Mouse (Mus musculus): ENCODE data around the gene Knop1. TPM values are rescaled to one million over a fixed set of nuclear protein-coding genes. Genes with fewer than 3 reads are reported as not detected.

The Knop1 gene
- 5.5 and 9.5 TPM in 2 replicates for polyA plus RNA-seq (2012; rRNA removed)

GRCm38 (mm10) chr7:118855877-118856304, at the start of gene Knop1:
Gene Knop1 (minus strand): TSS chr7:118856254.
- no peak for DNase-seq
- peak within 1 kb of the TSS; percentile 80 for H3K4me3 ChIP-seq (replicated peaks; ENCODE audit: extremely low read depth, low read depth, low read length)
- TF ChIP-seq POLR2A (IDR thresholded peaks at IDR 0.05; ENCODE audit: borderline replicate concordance, extremely low read depth, low read depth, low read length) (0 out of 2 replicates have a peak, but pooled peaks have one; percentile 8), CTCF (IDR thresholded peaks at IDR 0.05; ENCODE audit: insufficient read depth, low read length) (no peak)
- under 1% methylated on average over 46 of the region's 46 CpGs for WGBS
- peaks cover 6% of the 10 kb centered on the region; the same call in 1 of the 2 replicates for H3K4me1 ChIP-seq (ENCODE audit: control insufficient read depth, insufficient read depth, low read length)

GRCm38 (mm10) chr7:118904530-118904929, 48.5 kb upstream of the Knop1 start:
- DNase-seq: no peak
- no peaks in the 10 kb centered on the region for H3K4me1 ChIP-seq (ENCODE audit: control insufficient read depth, insufficient read depth, low read length)
- TF ChIP-seq POLR2A (IDR thresholded peaks at IDR 0.05; ENCODE audit: borderline replicate concordance, extremely low read depth, low read depth, low read length): no peak
- no peak for TF ChIP-seq CTCF (IDR thresholded peaks at IDR 0.05; ENCODE audit: insufficient read depth, low read length)
- 80% methylated on average over 4 of the region's 4 CpGs for WGBS
- H3K4me3 ChIP-seq (replicated peaks; ENCODE audit: extremely low read depth, low read depth, low read length): no peak overlapping the region

- no peaks in the 10 kb centered on the region for H3K4me1 ChIP-seq (ENCODE audit: control insufficient read depth, insufficient read depth, low read length)
- WGBS: 88% methylated on average over 9 of the region's 9 CpGs
- no peak overlapping the region for H3K4me3 ChIP-seq (replicated peaks; ENCODE audit: extremely low read depth, low read depth, low read length)
- no peak for DNase-seq
- TF ChIP-seq POLR2A (IDR thresholded peaks at IDR 0.05; ENCODE audit: borderline replicate concordance, extremely low read depth, low read depth, low read length) (no peak), CTCF (IDR thresholded peaks at IDR 0.05; ENCODE audit: insufficient read depth, low read length) (no peak)
Observed at GRCm38 (mm10) chr7:118903879-118904278, 47.8 kb upstream of the Knop1 start.

- peak; percentile 44 for DNase-seq
- no peaks in the 10 kb centered on the region for H3K4me1 ChIP-seq (ENCODE audit: control insufficient read depth, insufficient read depth, low read length)
- TF ChIP-seq POLR2A (IDR thresholded peaks at IDR 0.05; ENCODE audit: borderline replicate concordance, extremely low read depth, low read depth, low read length): no peak
- TF ChIP-seq CTCF (IDR thresholded peaks at IDR 0.05; ENCODE audit: insufficient read depth, low read length): no peak
- 18% methylated on average over 13 of the region's 13 CpGs for WGBS
- H3K4me3 ChIP-seq (replicated peaks; ENCODE audit: extremely low read depth, low read depth, low read length): no peak overlapping the region
Observed at GRCm38 (mm10) chr7:118902944-118903343, 46.9 kb upstream of the Knop1 start.

GRCm38 (mm10) chr7:118900090-118900489, 44.0 kb upstream of the Knop1 start:
- WGBS: 81% methylated on average over 2 of the region's 2 CpGs
- Histone ChIP-seq H3K4me3 (replicated peaks; ENCODE audit: extremely low read depth, low read depth, low read length) (no peak overlapping the region), H3K4me1 (ENCODE audit: control insufficient read depth, insufficient read depth, low read length) (no peaks in the 10 kb centered on the region)
- no peak for DNase-seq
- no peak for TF ChIP-seq POLR2A (IDR thresholded peaks at IDR 0.05; ENCODE audit: borderline replicate concordance, extremely low read depth, low read depth, low read length)
- no peak for TF ChIP-seq CTCF (IDR thresholded peaks at IDR 0.05; ENCODE audit: insufficient read depth, low read length)

- no peak for DNase-seq
- H3K4me1 ChIP-seq (ENCODE audit: control insufficient read depth, insufficient read depth, low read length): no peaks in the 10 kb centered on the region
- H3K4me3 ChIP-seq (replicated peaks; ENCODE audit: extremely low read depth, low read depth, low read length): no peak overlapping the region
- no peak for TF ChIP-seq CTCF (IDR thresholded peaks at IDR 0.05; ENCODE audit: insufficient read depth, low read length)
- TF ChIP-seq POLR2A (IDR thresholded peaks at IDR 0.05; ENCODE audit: borderline replicate concordance, extremely low read depth, low read depth, low read length): no peak
Observed at GRCm38 (mm10) chr7:118898063-118898462, 42.0 kb upstream of the Knop1 start.

GRCm38 (mm10) chr7:118895469-118896450, 39.7 kb upstream of the Knop1 start:
- WGBS: 53% methylated on average over 10 of the region's 10 CpGs
- DNase-seq: no peak
- no peaks in the 10 kb centered on the region for H3K4me1 ChIP-seq (ENCODE audit: control insufficient read depth, insufficient read depth, low read length)
- H3K4me3 ChIP-seq (replicated peaks; ENCODE audit: extremely low read depth, low read depth, low read length): no peak overlapping the region
- TF ChIP-seq POLR2A (IDR thresholded peaks at IDR 0.05; ENCODE audit: borderline replicate concordance, extremely low read depth, low read depth, low read length) (no peak), CTCF (IDR thresholded peaks at IDR 0.05; ENCODE audit: insufficient read depth, low read length) (no peak)

- Histone ChIP-seq H3K4me3 (replicated peaks; ENCODE audit: extremely low read depth, low read depth, low read length) (no peak overlapping the region), H3K4me1 (ENCODE audit: control insufficient read depth, insufficient read depth, low read length) (no peaks in the 10 kb centered on the region)
- DNase-seq: no peak
- WGBS: 25% methylated on average over 3 of the region's 3 CpGs
- TF ChIP-seq POLR2A (IDR thresholded peaks at IDR 0.05; ENCODE audit: borderline replicate concordance, extremely low read depth, low read depth, low read length) (no peak), CTCF (IDR thresholded peaks at IDR 0.05; ENCODE audit: insufficient read depth, low read length) (no peak)
Observed at GRCm38 (mm10) chr7:118889046-118889680, 33.1 kb upstream of the Knop1 start.

GRCm38 (mm10) chr7:118887303-118888055, 31.4 kb upstream of the Knop1 start:
- no peak for DNase-seq

More at GRCm38 (mm10) chr7:118887303-118888055, 31.4 kb upstream of the Knop1 start:
- WGBS: 68% methylated on average over 6 of the region's 6 CpGs
- TF ChIP-seq CTCF (IDR thresholded peaks at IDR 0.05; ENCODE audit: insufficient read depth, low read length) (no peak), POLR2A (IDR thresholded peaks at IDR 0.05; ENCODE audit: borderline replicate concordance, extremely low read depth, low read depth, low read length) (no peak)
- no peaks in the 10 kb centered on the region for H3K4me1 ChIP-seq (ENCODE audit: control insufficient read depth, insufficient read depth, low read length)
- no peak overlapping the region for H3K4me3 ChIP-seq (replicated peaks; ENCODE audit: extremely low read depth, low read depth, low read length)
